Mouse (Mus musculus) mesoderm, embryonic 11.5 days (tissue): Measurements from ENCODE around the gene Smim5.
A peak's percentile ranks its signal among the peaks of the same experiment; 100 is the strongest.

ENCODE experiments used
- DNase-seq: peaks from one replicate; pipeline ENCODE4 v3.0.0-alpha.2; 2012; ENCODE audit warnings: low read depth, low spot score

Smim5 gene

DNA sequence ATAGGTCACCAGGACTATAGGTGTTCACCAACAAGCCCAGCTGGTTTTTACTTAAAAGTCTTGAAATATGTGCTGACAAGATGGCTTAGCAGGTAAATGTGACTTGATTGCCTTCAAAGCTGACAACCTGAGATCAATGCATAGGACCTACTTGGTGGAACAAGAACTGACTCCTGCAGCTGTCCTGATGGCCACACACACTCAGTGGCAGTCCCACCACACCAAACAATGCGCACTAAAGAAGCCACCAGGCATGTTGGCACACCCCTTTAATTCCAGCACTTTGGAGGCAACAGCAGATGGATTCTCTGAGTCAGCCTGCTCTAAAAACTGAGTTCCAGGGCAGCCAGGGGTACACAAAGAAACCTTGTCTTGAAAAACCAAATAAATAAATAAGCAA, 22.2 kb downstream of the Smim5 start:
- no peak for DNase-seq

DNA sequence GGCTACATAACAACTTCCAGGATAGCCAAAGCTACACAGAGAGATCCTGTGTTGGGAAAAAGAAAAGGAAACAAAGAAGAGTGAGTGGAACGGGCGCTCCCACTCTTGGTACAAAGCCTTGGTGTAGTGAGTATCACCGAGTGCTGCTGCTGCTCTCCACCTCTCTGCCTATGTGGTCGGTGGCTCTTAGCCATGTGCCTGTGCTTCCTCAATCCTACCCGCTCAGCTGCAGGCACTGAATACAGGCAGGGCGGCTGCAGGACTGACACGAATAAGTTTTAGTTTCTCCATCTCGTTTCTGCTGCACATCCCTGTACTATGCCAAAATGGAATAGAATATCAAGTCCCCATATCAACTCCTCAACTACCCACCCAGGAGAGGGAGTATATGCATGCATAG, 29.3 kb downstream of the Smim5 start:
- DNase-seq = no peak

DNA sequence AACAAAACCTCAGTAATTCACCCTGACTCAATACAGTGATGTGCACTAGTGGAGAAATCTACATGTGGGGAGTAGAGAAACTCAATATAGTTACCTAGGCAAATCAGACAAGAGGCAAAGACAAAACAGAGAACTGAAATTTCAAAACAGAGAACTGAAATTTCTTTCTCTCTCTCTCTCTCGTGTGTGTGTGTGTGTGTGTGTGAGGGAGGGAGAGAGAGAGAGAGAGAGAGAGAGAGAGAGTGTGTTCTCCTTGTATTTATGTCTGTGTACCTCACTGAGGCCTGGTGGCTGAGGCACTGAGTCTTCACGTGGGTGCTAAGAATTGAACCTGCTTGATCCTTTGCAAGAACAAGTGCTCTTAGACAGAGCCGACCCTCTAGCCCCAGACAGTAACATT, 30.1 kb downstream of the Smim5 start:
- DNase-seq = no peak

DNA sequence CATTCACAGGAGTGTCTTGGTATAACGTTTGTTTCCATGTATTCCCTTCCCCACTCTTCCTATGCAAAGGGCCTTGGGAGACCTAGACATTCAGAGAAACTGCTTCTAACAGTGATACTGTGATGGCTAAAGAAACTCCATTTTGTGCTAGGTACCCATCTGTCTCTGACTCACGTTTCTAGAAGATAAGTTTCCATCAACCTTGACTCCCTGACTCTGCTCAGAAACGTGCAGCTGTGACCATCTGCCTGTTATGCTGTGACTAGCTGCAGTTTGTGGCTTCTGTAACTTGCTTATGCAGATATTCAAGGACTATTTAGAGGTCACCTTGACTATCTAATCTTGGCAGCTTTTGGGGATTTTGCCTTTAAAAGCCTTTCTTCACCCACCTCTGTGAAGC, 31.5 kb downstream of the Smim5 start:
- no peak for DNase-seq

DNA sequence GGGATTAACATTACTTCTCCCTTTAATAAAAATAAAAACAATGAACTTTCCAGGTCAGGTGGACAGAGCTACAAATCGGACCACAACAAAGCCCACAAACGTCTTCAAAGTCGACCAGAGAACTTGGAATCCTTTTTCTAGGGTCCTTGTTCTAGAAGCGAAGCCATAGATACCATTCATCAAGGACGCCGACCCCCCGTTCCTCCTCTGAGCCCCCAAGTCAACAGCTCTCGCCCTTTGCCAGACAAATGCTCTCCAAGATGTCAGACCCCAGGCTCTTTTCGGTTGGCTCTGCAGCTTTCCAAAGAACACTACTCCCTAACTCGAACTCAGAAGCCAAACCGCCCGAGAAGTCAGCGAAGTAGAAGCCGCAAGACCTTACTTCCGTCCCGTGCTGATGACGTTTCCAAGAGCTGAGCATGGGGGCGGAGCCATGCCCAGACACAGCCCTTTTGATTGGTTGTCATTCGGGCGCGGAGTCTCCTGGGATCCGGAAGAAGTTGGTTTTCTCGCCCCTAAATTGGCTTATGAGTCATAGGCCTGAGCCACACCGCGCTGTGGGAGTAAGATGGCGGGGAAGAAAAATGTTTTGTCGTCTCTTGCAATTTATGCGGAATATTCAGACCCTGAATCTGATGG, 33.5 kb downstream of the Smim5 start, which contains the start of the genes Sap30bp and Recql5:
TSS of gene Sap30bp (plus strand) at position 175 of the 639 bp plus-strand sequence.
TSS of gene Recql5 (minus strand) at position 370 of the 639 bp plus-strand sequence.
- peak; percentile 100 for DNase-seq

DNA sequence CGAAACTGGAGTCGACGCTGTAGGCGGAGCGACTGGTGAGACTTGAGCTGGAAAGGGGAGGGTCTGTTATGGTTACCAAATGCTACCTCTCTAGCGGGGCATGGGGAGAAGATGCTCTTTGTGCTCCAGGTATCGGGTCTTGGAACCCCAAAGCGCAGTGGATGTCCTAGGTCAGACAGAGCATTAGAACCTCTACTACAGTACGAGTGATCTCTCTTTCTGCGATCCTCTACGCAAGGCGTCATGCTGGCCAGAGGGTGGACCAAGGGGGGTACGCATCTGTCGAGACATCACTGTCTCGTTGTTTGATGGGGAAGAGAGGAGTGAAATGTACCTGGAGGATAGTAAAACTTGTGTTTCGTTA, 34.0 kb downstream of the Smim5 start:
- no peak for DNase-seq

DNA sequence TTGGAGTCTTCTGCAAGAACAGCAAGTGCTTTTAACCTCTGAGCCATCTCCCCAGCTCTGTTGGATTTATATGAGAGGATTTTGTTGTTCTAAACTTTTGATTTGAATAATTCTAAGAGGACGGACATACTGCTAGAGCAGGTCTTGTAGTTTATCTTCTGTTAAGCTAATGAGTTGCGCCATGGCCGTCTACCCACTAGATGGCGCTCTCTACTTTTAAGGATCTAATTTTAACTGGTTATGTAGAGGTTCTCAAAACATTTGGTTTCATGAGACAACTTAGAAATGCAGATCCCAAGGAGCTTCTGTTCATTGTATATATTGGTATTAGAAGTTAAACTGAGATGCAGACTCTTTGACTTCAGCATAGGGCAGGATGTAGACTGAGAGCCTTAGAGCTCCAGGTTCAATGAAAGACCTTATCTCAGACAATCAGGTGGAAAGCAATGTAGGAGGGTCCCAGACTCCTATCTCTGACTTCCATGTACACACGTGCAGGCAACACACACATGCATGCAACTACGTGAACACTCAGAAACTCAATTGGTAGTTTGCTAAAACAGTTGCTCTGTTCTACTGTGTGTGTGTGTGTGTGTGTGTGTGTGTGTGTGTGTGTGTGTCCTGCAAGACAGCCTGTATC, 40.0 kb downstream of the Smim5 start:
- DNase-seq = peak; percentile 71

DNA sequence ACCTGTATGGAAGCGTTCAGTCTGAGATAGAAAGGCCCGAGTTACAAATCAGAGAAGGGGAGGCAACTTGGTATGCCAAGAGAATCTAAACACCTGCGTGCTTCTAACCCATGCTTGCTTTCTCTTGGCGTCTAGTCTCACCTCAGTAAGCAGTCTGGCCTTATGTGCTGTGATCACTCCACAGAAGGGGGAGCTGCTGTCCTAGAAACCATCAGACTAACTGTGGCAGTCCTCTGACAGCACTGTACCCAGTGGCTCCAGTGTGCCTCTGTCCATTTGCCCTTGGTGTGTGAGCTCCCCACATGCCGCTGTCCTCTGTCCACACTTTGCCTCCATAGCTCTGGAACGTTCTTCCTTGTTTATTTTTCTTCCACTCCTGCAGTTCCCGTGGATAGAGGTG, 42.2 kb downstream of the Smim5 start:
- DNase-seq = no peak

DNA sequence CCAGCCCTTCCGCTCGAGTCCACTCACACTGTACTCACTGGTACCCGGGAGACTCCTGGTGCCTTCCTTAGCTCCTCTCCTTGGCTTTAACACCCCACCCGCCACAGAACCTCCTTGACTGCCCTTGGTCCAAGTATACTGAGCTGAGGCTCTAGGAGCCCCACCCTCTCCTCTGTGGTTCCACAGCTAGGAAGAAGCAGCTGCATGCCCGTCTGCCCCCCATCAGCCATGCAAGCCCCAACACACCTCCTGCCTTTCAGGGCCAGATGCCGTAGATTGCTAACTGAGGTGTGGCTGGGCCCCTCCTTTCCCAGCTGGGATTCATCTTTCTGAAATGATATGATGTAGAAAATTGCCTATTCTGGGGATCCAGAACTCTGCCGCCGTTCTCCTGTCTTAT, 45.5 kb downstream of the Smim5 start:
- no peak for DNase-seq

DNA sequence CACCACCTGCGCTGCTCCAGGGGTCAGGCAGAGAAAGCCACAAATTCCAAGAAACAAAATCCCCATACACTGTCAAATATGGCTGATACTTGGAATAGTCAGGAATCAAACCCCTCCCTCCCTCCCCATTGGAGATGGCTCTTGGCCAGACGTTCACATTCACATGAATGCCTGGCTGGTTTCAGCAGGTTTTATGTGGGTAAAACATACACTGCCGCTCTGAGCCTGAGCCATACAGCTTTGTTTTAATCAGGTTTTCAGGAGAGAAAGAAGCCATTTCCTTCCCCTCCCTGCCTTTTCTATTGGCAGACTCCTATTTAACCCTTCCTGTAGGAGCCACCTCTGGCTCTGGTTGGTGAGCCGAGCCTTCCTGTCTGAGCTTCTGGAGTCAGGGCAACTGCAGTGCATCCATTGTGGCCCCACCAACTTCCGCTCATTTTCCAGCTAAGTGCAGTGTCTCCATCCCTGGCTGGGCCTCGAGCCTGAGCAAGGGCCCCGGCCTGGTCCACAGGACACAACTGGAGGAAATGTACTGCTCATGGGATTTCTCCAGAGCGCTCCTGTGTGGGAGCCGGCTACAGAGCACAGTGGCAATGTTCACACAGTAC, 46.6 kb downstream of the Smim5 start:
- DNase-seq = no peak

DNA sequence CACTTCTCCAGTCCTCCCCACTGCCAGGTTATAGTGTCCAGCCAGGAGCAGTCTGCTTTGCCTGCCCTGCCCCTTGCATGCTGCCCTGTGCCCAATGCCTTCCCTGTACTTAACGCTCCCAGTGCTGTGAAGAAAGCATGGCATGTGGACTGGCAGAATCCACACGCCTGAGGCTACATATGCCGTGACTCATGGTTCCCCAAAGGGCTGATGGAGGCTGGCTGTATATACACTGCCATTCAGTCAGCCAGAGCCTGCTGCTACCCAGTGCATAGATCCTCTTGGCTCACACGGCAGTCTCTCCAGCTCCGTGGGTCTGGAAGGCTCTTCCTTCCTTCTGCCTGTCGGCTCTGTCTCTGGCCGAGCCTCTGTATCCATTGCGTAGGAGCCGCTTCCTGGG, 48.5 kb downstream of the Smim5 start:
- no peak for DNase-seq

DNA sequence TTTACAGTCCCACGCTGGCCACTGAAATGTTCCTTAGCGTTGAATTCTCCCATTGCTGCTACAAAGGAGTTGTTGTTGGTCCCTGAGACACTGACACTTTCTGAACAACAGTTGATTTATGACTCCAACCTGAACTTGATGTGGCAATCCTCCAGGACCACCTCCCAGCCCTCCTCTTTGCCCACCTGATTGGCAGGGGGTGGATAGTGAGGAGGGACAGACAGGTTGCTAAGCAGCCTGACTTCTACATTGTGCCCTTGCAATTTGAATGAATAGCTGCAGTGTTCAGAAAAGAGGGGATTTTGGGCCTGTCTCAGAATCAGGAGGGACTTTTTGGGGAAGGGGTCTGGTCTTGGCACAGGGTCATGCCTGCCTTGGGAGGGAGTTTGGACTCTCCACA, 51.0 kb downstream of the Smim5 start:
- no peak for DNase-seq

DNA sequence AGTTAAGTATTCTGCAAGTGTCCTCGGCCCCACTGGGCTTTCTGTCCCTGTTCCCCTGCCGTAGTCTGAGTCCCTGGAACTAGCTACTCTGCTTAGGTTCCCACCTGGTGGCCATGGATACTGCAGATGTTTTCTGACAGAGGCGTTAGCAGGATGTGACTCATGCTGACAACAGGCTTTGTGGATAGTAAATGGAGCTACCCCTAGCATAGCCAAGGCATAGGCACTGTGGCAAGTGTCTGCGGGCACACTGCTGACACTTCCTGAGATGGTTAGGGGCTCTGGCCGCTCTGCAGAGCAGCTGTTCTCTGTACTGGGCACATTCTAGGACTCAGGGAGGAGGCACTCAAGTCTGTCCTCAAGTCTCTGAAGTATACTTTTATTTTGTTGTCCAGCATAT, 54.9 kb downstream of the Smim5 start:
- no peak for DNase-seq

DNA sequence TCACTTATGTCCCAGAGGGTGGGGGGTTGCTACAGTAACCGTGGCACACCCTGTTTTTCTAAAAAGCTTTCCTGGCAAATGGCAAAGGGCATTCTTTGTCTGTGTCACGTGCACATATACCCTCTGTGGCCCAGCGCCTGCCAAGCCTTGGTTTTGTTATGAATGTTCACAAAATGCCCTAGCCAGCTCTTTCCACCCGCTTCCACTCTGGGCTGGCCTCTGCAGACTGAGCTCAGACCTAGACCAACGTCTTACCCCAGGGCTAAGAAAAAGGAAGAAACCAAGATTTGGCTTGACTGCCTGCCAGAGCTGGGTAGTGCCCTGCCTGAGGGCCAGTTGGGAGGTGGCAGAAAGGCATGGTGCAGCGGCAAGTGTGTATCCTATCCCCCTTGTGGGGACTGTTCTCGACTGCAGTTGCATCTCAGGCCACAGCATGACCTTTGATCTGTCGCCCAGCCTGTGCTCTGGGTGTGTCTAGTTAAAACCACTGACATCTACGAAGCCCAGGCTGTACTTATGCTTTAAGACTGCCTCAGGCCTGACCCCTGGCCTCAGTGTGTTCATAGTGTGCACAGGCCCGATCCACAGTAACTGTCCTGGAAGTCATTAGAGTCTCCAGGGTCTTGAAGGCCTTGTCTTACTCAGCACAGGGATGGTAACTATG, 55.6 kb downstream of the Smim5 start:
- no peak for DNase-seq
